Mouse (Mus musculus) liver (tissue): ENCODE measurements at regions not wholly inside any gene's neighbourhood (a gene's known extent, or its start where the extent isn't known, plus 50 kb on each side); places are given as distances from the start of the nearest gene placed in this dataset.
A peak's percentile ranks its signal among the peaks of the same experiment; 100 is the strongest.
"Not testable (repeated sequence)": the region's sequence is repeated elsewhere in the genome, so short reads cannot be mapped to it uniquely, and the experiment has no call there.

Experiments used
- DNase-seq: peaks from one replicate; pipeline ENCODE4 v3.0.0-alpha.2; 2020; ENCODE audit warnings: mixed read lengths

DNA sequence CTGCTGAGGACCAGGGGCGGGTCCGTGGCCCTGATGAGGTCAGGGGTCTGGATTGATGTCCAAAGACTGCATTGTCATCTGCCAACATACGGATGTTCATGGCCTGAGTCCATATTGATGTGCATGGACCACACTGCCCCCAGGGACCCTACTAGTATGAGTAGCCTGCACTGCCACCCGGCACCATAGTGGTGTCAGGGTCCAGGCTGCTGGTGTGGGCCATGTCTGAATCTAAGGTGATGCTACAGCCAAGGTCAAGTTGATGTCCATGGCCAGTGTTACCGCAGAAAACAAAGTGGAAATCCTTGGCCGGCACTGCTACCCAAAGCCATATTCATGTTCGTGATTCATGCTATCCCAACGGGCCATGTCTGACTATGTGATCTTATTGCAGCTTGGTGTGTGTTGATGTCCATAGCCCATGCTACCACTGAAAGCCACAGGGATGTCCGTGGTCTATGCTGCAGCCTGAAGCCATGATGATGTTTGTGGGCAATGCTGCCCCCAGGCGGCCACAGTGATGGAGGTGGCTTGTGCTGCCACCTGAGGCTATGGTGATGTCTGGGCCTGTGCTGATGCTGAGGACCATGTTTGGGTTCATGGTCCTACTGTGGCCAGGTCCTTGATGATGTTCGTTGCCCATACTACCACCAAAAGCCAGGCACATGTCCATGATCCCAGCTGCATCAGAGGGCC, 130.5 kb downstream of the Iqub start:
- DNase-seq, result peak; percentile 3

DNA sequence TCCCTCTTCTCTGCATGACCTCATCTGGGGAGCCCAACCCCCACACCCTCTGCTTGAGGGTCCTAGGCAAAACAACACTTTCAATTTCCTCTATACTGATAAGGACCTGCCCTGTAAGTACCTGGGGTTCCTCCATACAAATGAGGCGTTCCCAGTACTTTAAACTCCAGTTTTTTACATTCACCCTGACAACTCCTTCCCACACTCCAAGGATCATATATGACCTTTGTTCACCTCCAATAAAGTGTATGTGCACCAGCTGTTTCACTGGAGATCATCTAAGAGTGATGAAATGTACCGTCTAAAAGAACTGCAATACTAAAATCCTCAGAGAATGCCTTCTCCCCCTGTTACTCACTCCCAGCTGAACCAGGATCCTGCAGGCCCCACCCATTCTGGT, 135.0 kb downstream of the Iqub start:
- no peak for DNase-seq

DNA sequence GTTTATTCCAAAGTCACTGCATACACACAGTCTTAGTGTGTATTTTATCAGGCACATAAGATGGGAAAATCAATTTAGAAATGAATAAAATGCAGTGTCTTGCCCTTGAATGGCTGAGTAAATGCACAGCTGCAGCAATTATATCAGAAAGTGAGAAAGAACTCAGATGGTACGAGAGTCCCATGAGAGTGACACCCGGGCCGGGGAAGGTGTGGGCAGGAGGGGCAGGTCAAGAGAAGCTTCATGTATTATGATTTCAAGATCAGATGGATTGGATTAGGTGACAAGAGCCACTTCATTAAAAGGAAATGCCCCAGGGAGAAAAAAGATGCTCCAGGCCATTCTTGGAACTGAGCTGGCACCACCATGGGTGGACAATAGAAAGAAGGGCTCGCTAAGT, 138.1 kb downstream of the Iqub start:
- DNase-seq, result no peak

GRCm38 (mm10) chr6:24373161-24373560, 141.7 kb downstream of the Iqub start:
- no peak for DNase-seq

DNA sequence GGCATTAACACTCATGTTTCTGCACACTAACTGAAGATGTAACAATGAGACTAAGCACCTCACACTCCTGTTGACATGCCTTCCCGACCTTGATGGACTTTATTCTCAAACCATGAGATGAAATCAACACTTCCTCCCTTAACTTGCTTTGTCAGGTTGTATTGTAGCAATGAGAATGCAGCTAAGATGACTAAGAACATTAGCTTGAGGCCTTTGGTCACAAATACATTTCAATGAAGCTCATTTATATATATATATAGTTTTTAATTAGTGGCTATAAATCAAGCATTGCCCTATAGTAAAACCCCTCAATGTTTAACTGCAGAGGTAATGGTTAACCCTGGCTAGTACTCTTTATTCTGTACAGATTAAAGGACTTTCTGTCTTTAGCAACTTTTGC, 143.2 kb downstream of the Iqub start:
- DNase-seq, result no peak

- DNase-seq, result no peak
Observed at GRCm38 (mm10) chr6:24350882-24351281, 164.0 kb downstream of the Iqub start.

GRCm38 (mm10) chr6:24348481-24349062, 166.3 kb downstream of the Iqub start:
- no peak for DNase-seq

DNA sequence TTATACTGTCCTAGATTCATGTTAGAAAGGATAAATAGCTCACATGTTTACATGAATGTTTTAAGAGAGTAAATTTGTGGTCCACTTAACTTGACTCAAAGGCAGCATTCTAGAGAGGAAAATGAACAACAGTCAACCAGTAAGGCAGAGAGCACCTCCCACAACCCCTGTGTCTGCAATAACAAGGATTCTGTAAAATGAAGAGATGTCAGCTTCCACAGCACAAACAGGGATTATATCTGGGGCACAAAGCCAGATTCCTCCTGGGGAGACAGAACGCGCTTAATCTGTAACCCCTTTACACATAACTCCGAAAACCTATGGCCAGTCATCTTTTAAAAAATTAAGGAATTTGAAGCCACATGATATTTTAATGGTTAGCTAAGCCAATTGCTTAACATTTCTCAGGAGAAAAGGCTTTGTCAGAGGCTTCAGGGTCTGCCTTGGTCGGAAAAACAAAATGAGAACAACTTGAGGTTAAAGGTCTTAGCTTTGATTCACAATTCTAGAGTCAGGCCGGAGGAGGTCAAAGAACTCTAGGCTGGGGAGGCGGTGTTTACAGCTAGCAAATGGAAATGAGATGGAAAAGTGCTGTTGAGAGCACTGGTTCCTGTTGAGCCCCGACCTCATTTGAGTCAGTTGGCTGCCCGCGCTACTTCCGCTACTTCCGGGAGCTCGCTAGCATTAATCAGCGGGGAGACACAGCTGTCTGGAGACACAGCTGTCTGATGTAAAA, 167.0 kb downstream of the Iqub start:
- DNase-seq, result peak; percentile 32

DNA sequence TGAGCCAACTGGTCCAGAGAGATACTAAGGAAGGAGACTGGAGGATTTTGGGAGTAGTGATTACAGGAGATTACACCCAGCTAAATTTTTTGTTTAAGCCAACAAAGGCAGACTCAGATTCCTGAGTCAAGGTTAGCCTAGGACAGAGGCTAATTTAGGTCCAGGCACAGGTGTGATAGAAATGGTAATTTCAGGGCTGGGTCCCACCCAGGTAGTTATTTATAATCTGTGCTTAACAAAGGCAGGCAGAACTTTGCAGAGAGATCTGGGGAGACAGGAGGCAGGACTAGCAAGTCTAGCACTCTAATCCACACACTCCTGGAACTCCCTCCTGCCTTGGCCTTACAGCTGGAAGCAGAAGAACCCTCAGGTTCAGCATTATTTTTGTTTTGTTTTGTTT, 172.4 kb downstream of the Iqub start:
- no peak for DNase-seq

- DNase-seq, result no peak
Observed at GRCm38 (mm10) chr6:24342056-24342455, 172.8 kb downstream of the Iqub start.

GRCm38 (mm10) chr6:24340107-24340506, 172.2 kb upstream of the Slc13a1 start:
- not testable (repeated sequence) for DNase-seq

- DNase-seq, result no peak
Observed at GRCm38 (mm10) chr6:24325215-24325614, 157.3 kb upstream of the Slc13a1 start.

DNA sequence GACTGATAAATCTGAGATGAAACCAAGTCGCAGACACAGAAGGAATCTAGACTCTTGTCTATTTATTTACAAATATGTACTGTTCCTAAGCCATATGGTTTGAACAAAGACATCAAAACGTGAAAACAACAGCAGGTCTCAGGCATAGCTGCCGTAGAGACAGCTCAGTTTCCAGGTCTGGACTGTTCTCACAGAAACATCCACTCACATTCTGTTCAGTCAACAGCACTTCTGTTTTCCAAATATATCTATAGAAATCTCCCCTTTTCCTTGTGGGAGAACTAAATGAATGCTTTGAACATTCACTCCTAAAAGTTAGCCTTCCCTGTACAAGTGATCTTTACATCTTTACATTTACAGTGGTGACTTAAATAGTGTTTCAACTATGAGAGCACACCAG, 156.8 kb upstream of the Slc13a1 start:
- no peak for DNase-seq

DNA sequence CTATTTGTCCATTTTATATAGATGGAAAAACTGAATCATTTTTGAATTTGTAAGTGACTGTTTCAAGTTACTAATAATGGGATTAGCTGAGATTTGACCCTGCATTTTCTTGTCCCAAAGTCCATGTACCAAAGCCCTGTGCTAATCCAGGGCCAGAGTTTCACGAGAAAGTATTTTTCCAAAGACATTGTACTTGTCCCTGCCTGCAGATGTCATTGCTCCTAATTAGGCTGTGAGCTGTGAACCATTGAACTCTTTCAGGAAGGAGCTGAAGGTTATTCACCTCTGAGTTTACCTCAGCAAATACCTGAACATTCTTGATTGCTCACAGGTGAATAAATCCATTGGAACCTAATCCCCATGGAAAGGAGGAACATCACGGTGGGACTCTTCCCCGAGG, 154.5 kb upstream of the Slc13a1 start:
- no peak for DNase-seq

DNA sequence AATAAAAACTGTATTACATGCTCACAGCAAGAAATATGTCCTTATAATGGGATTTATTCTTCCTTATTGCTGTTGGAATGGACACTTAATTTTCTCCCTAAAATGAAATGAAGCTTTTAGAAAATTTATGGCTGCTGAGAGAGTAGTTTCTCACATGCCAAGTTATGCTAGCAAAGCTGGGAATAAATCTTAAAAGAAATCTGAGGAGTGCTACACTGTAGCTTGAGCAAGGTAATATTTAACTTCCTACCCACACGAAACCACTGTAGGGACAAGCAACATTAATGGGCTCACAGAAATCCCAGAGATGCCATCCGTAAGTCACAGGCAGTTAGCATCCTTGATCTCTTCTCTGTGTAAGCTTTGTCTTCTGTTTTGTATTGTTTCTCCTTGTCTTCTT, 151.0 kb upstream of the Slc13a1 start:
- DNase-seq, result no peak

DNA sequence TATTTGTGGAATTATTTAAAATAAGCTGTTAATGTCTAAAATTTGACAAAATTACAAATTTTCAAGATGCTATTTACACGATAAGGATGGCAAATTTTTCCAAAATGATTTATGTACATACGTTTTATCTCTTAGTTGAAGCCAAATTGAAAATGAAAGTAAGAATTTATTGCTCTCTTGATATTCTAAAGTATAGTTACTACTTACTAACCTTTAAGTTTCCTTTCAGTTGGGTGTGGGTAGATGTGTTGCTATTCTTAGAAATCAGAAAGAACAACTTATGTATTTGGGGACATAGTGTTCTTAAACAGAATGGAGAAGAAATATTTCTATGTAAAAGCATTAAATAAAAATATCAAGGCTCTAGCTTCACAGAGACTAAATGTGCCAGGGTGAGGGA, 142.8 kb upstream of the Slc13a1 start:
- no peak for DNase-seq

DNA sequence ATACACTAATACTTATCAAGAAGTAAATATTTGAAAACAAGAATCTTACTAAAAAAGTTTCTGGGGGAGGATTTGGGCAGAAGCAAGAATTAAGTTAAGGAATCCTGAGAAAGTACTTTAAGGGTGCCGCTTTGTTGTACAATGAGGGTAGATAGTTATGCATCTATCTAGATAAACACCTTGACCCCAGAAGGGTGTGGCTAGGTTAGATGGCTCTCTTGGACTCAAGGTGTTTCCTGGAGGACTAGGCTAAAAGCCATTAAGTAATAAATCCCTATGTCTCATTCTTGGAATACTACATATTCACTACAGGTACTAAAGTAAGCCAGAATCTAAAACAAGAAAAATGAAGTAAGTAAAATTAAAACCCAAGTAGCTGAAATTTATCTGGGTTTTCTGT, 141.9 kb upstream of the Slc13a1 start:
- DNase-seq, result no peak

- DNase-seq, result no peak
Observed at GRCm38 (mm10) chr6:24301681-24302080, 133.8 kb upstream of the Slc13a1 start.

DNA sequence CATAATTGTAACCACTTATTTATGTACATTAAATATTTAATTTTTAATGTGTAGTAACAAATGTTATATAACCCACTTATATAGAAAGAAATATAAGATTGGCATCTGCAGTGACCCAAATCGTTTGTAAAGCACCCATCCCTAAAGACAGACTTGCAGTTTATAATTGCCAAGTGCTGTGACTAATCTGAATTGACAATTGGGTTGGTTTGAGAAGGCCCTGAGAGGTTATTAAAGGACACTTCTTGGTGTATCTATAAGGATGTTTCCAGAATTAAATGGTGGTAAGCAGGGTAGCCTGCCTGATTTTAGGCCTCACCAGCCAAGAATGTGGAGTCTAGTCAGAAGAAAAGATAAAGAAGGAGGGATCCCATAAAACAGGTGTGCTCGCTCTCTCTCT, 133.3 kb upstream of the Slc13a1 start:
- no peak for DNase-seq

GRCm38 (mm10) chr6:24298562-24299212, 130.8 kb upstream of the Slc13a1 start:
- no peak for DNase-seq

DNA sequence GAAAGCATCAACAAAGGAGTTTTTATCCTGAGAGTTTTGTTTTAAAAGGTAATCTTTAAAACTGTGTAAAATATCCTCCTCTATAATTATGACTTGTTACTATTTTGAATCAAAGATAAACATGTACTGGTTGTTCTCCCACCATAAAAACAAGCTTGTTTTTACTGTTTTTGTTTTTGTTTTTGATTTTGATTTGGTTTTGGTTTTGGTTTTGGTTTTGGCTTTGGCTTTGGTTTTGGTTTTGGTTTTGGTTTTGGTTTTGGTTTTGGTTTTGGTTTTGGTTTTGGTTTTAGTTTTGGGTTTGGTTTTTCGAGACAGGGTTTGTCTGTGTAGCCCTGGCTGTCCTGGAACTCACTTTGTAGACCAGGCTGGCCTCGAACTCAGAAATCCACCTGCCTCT, 120.9 kb upstream of the Slc13a1 start:
- DNase-seq, result not testable (repeated sequence)

DNA sequence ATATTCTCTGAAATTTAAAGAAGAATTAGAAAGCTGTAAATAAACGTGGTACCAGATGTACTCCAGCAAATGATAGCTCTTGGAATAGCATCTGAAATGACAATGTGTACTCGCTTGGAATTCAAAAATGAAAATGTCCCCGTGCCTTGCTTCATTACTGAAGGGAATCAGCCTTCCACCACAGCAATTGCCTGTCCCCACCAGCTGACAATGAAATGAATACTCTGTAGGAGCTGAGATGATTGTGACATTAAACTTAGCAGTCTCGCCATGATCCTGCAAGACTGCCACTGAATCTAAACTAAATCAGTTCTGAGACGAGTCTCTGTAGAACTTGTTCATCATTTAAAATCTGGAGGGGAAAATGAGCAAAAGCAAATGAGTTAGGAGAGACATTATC, 104.9 kb upstream of the Slc13a1 start:
- no peak for DNase-seq

DNA sequence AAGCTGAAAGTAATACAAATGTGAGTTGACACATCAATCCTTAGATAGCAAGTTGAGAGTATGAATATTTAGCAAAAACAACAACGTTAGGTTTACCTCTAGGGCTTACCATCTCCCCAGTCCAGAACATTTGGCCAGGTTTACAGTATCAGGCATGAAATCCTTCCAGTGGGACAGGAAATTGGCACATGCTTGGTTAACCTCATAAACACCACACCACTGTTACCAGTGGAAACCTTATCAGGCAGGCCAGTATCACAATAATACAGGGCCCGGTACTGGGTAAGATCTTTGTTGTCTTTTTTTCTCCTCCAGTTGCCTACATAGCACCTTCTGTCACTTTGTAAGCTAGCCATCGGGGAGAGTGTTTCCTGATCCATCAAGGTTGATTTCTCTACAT, 101.7 kb upstream of the Slc13a1 start:
- no peak for DNase-seq

GRCm38 (mm10) chr6:24263796-24264195, 95.9 kb upstream of the Slc13a1 start:
- DNase-seq, result no peak
